In genomic region chr2:4318134-4318533, GRCm38 (mm10) we compare ENCODE assay signal across 15 mouse cellular contexts.
DNase-seq lines count a peak whose midpoint lies in the region; ATAC-seq lines count a peak whose summit lies in the region.
"Had no signal": no experiment of that assay in that cellular context is flagged by ENCODE, and none has a peak within 500 bp of the region (broad histone marks: within the 10 kb centered on the region; RNA-seq: fewer than 3 reads in every experiment).

No protein-coding gene starts in this region.

- H3K4me3 ChIP-seq in midbrain, embryonic 15.5 days: no peak overlapping the region
- H3K4me3 ChIP-seq: forebrain, embryonic 10.5 days; hindbrain, embryonic 13.5 days; left cerebral cortex, adult 2 months had no signal

- H3K27me3 ChIP-seq in midbrain, embryonic 15.5 days (replicated peaks): no peaks in the 10 kb centered on the region
- H3K27me3 ChIP-seq: hindbrain, embryonic 13.5 days had no signal

- no peaks in the 10 kb centered on the region for H3K36me3 ChIP-seq in midbrain, embryonic 15.5 days (replicated peaks)
- H3K36me3 ChIP-seq: hindbrain, embryonic 13.5 days had no signal

- H3K27ac ChIP-seq in midbrain, embryonic 15.5 days: no peak overlapping the region
- H3K27ac ChIP-seq: forebrain, embryonic 10.5 days; hindbrain, embryonic 13.5 days; left cerebral cortex, adult 2 months had no signal

- H3K9me3 ChIP-seq in midbrain, embryonic 15.5 days: no peaks in the 10 kb centered on the region
- H3K9me3 ChIP-seq: forebrain, embryonic 10.5 days; hindbrain, embryonic 13.5 days had no signal

- WGBS in midbrain, embryonic 15.5 days: 87% methylated on average over 4 of the region's 4 CpGs

- intact Hi-C loops in heart, postnatal 10 days (cut with DNase I): loop anchor here (5.0 kb wide), 2 partner anchors 96 to 154 kb away; no protein-coding TSS in a partner anchor

- ATAC-seq in midbrain, embryonic 15.5 days (replicated peaks): no peak

- H3K9ac ChIP-seq in midbrain, embryonic 15.5 days: no peak overlapping the region
- H3K9ac ChIP-seq: hindbrain, embryonic 13.5 days had no signal

- peaks cover 11% of the 10 kb centered on the region; the same call in 1 of the 2 replicates for H3K4me1 ChIP-seq in midbrain, embryonic 15.5 days

- peak; percentile 64 to 75 for DNase-seq in adrenal gland, adult (ENCODE audit: inconsistent age in 2 of 2, low spot score in 1 of 2)
- DNase-seq in adrenal gland, postnatal 25 days: no peak
- peak; percentile 24 to 35 for DNase-seq in heart, postnatal 10 days
- no peak for DNase-seq in heart, adult 8-10 months (ENCODE audit: low spot score)
- peak; percentile 73 for DNase-seq in 3134 (ENCODE audit: extremely low read depth, insufficient read length, low spot score)
- peak; percentile 34 for DNase-seq in c-Kit-positive CD71-negative TER-119-negative erythroid progenitor cells, embryonic 14.5 days (ENCODE audit: low read depth)
- no peak for DNase-seq in layer of hippocampus, postnatal 36 days
- DNase-seq: cerebellum, adult 8-10 months; gastrocnemius, postnatal 14 days; kidney, postnatal 25 days; thymus, adult 18-20 months had no signal

- H3K4me2 ChIP-seq in midbrain, embryonic 15.5 days: no peak overlapping the region
- H3K4me2 ChIP-seq: hindbrain, embryonic 13.5 days had no signal

Comparison
In these comparisons a context has a peak if more than half of its experiments do, and no peak if none do; other contexts are left out.
1. DNase-seq: peak in adrenal gland, adult (2 of 2), heart, postnatal 10 days (2 of 2), 3134 (single experiment) and c-Kit-positive CD71-negative TER-119-negative erythroid progenitor cells, embryonic 14.5 days (single experiment); none in adrenal gland, postnatal 25 days (single experiment), heart, adult 8-10 months (single experiment) and layer of hippocampus, postnatal 36 days (0 of 2).